Mouse (Mus musculus) CH12.LX (cell line): ENCODE data around the gene Golga7b. TPM values are rescaled to one million over a fixed set of nuclear protein-coding genes. Genes with fewer than 3 reads are reported as not detected.

ENCODE experiments used
- DNase-seq: peaks from one replicate; pipeline ENCODE4 v3.0.0-alpha.2; 2013; ENCODE audit errors: extremely low read depth
- H3K27ac ChIP-seq: 2 replicates; pipeline ENCODE4 v1.5.1; 2012; ENCODE audit warnings: low read depth, mild to moderate bottlenecking, control low read depth, moderate library complexity; ENCODE audit not compliant: insufficient read depth
- H3K27me3 ChIP-seq: replicated peaks from 2 replicates; pipeline ENCODE3; 2012; ENCODE audit warnings: inconsistent platforms
- H3K36me3 ChIP-seq, 2 experiments: replicated peaks in 1 of 2; 2 replicates each; pipeline versions ENCODE3 to v1.6.1; 2012; ENCODE audit warnings: inconsistent platforms in 1 of 2, low read length in 1 of 2, mild to moderate bottlenecking in 1 of 2, mixed read lengths in 1 of 2, moderate library complexity in 1 of 2; ENCODE audit not compliant: control insufficient read depth in 1 of 2, insufficient read depth in 1 of 2
- H3K4me1 ChIP-seq, 2 experiments: 2 replicates each; pipeline ENCODE4 v1.6.1; 2012; ENCODE audit warnings: inconsistent platforms in 1 of 2, moderate library complexity in 1 of 2; ENCODE audit not compliant: insufficient read depth in 2 of 2, control insufficient read depth in 1 of 2
- H3K4me2 ChIP-seq: 2 replicates; pipeline ENCODE4 v1.6.1; 2012; ENCODE audit warnings: low read depth, mild to moderate bottlenecking, control low read depth; ENCODE audit not compliant: poor library complexity, insufficient read depth, severe bottlenecking
- H3K4me3 ChIP-seq, 3 experiments: fragments of 150-350 bp in 1 of 3; sonication (generic) in 1 of 3; replicated peaks in 1 of 3; 2 replicates each; pipeline versions ENCODE3 to v1.5.1; 2011 to 2012; ENCODE audit warnings: low read depth in 2 of 3, low read length in 2 of 3, mild to moderate bottlenecking in 2 of 3, moderate library complexity in 2 of 3, control low read depth in 1 of 3, improper control_type of control experiment in 1 of 3, inconsistent platforms in 1 of 3, mixed read lengths in 1 of 3; ENCODE audit not compliant: poor library complexity in 1 of 3
- H3K79me2 ChIP-seq: replicated peaks from 2 replicates; pipeline ENCODE4 v1.6.1; 2012; ENCODE audit warnings: mild to moderate bottlenecking, moderate library complexity; ENCODE audit not compliant: control insufficient read depth, poor library complexity, insufficient read depth, severe bottlenecking; ENCODE audit errors: extremely low read depth
- H3K9ac ChIP-seq: 2 replicates; pipeline ENCODE4 v1.6.1; 2012; ENCODE audit warnings: low read depth, mild to moderate bottlenecking, control low read depth, moderate library complexity; ENCODE audit not compliant: insufficient read depth
- H3K9me3 ChIP-seq: replicated peaks from 2 replicates; pipeline ENCODE3; 2012; ENCODE audit warnings: low read length, inconsistent platforms, mixed read lengths
- BHLHE40 ChIP-seq: IDR thresholded peaks from 2 replicates; pipeline ENCODE4 v1.6.1; 2011; ENCODE audit warnings: mild to moderate bottlenecking, low read depth, low read length, improper control_type of control experiment
- CHD2 ChIP-seq: IDR thresholded peaks from 2 replicates; pipeline ENCODE4 v1.6.1; 2011; ENCODE audit warnings: low read length, improper control_type of control experiment
- E2F4 ChIP-seq: IDR thresholded peaks from 2 replicates; pipeline ENCODE4 v1.6.1; 2011; ENCODE audit warnings: low read depth, low read length, improper control_type of control experiment; ENCODE audit not compliant: insufficient replicate concordance
- ELF1 ChIP-seq: IDR thresholded peaks from 2 replicates; pipeline ENCODE4 v1.6.1; 2014; ENCODE audit warnings: low read depth, mild to moderate bottlenecking, inconsistent platforms, low read length, improper control_type of control experiment
- EP300 ChIP-seq: IDR thresholded peaks from 2 replicates; pipeline ENCODE4 v1.6.1; 2011; ENCODE audit warnings: low read length, improper control_type of control experiment
- ETS1 ChIP-seq: conservative IDR thresholded peaks from 2 replicates; pipeline ENCODE4 v1.6.1; 2012; ENCODE audit warnings: low read depth, mild to moderate bottlenecking, inconsistent platforms, low read length, improper control_type of control experiment, moderate library complexity
- GABPA ChIP-seq: IDR thresholded peaks from 2 replicates; pipeline ENCODE4 v1.6.1; 2012; ENCODE audit warnings: low read depth, low read length, improper control_type of control experiment, inconsistent platforms; ENCODE audit not compliant: insufficient replicate concordance
- IRF4 ChIP-seq: IDR thresholded peaks from 2 replicates; pipeline ENCODE4 v1.6.1; 2014; ENCODE audit warnings: low read depth, mild to moderate bottlenecking, inconsistent platforms, low read length, improper control_type of control experiment
- JUN ChIP-seq: IDR thresholded peaks from 2 replicates; pipeline ENCODE4 v1.6.1; 2011; ENCODE audit warnings: low read depth, mild to moderate bottlenecking, low read length, improper control_type of control experiment, moderate library complexity; ENCODE audit not compliant: insufficient read depth
- JUND ChIP-seq: conservative IDR thresholded peaks from 2 replicates; pipeline ENCODE4 v1.6.1; 2011; ENCODE audit warnings: low read depth, low read length, improper control_type of control experiment
- KAT2A ChIP-seq: IDR thresholded peaks from 2 replicates; pipeline ENCODE4 v1.6.1; 2012; ENCODE audit warnings: low read length, improper control_type of control experiment, inconsistent platforms; ENCODE audit not compliant: insufficient replicate concordance
- MYC ChIP-seq: IDR thresholded peaks from 2 replicates; pipeline ENCODE4 v1.6.1; 2011; ENCODE audit warnings: low read depth, mild to moderate bottlenecking, improper control_type of control experiment, low read length
- NELFE ChIP-seq: IDR thresholded peaks from 2 replicates; pipeline ENCODE4 v1.6.1; 2011; ENCODE audit warnings: low read depth, low read length, improper control_type of control experiment
- NRF1 ChIP-seq: IDR thresholded peaks from 2 replicates; pipeline ENCODE4 v1.6.1; 2014; ENCODE audit warnings: low read depth, mild to moderate bottlenecking, inconsistent platforms, low read length, improper control_type of control experiment, moderate library complexity
- PAX5 ChIP-seq: IDR thresholded peaks from 2 replicates; pipeline ENCODE4 v1.6.1; 2012; ENCODE audit warnings: low read length, inconsistent platforms, mixed read lengths
- POLR2A ChIP-seq: IDR thresholded peaks from 2 replicates; pipeline ENCODE4 v1.6.1; 2011; ENCODE audit warnings: low read depth, mild to moderate bottlenecking, improper control_type of control experiment, low read length
- POLR2AphosphoS2 ChIP-seq: IDR thresholded peaks from 2 replicates; pipeline ENCODE4 v1.6.1; 2011; ENCODE audit warnings: low read depth, low read length, improper control_type of control experiment
- RAD21 ChIP-seq: IDR thresholded peaks from 2 replicates; pipeline ENCODE4 v1.6.1; 2011; ENCODE audit warnings: low read depth, mild to moderate bottlenecking, low read length, improper control_type of control experiment, moderate library complexity
- RCOR1 ChIP-seq: conservative IDR thresholded peaks from 2 replicates; pipeline ENCODE4 v1.6.1; 2012; ENCODE audit warnings: low read depth, mild to moderate bottlenecking, inconsistent platforms, low read length, improper control_type of control experiment
- TCF12 ChIP-seq: IDR thresholded peaks from 2 replicates; pipeline ENCODE4 v1.6.1; 2014; ENCODE audit warnings: low read depth, mild to moderate bottlenecking, inconsistent platforms, low read length, improper control_type of control experiment
- USF2 ChIP-seq: conservative IDR thresholded peaks from 2 replicates; pipeline ENCODE4 v1.6.1; 2011; ENCODE audit warnings: low read depth, low read length, improper control_type of control experiment
- ZC3H11A ChIP-seq: IDR thresholded peaks from 2 replicates; pipeline ENCODE4 v1.6.1; 2012; ENCODE audit warnings: low read depth, mild to moderate bottlenecking, inconsistent platforms, low read length, improper control_type of control experiment
- ZKSCAN1 ChIP-seq: IDR thresholded peaks from 2 replicates; pipeline ENCODE4 v1.6.1; 2012; ENCODE audit warnings: low read depth, inconsistent platforms, low read length, improper control_type of control experiment, borderline replicate concordance
- ZMIZ1 ChIP-seq: IDR thresholded peaks from 2 replicates; pipeline ENCODE4 v1.6.1; 2012; ENCODE audit warnings: low read depth, mild to moderate bottlenecking, inconsistent platforms, low read length, improper control_type of control experiment
- ZNF384 ChIP-seq: IDR thresholded peaks from 2 replicates; pipeline ENCODE4 v1.6.1; 2012; ENCODE audit warnings: low read depth, low read length, improper control_type of control experiment, inconsistent platforms
- dilution Hi-C: fragments of 300-500 bp; cut with MboI; formaldehyde crosslinking; loops from 2 replicates; pipeline ENCODE4 v1.14.3; 2020; ENCODE audit warnings: low sequenced_read_pairs; ENCODE audit not compliant: extremely low pct_unique_long_range_greater_than_20kb, extremely low pct_ligation_motif_present
- in situ Hi-C: fragments of 300-500 bp; cut with MboI; formaldehyde crosslinking; loops from 3 replicates; pipeline ENCODE4 v1.14.3; 2019; ENCODE audit warnings: low sequenced_read_pairs, low pct_ligation_motif_present, low pct_unique_long_range_greater_than_20kb, mixed read lengths
- polyA plus RNA-seq: library from polyadenylated mRNA; unstranded; fragments of >175 nt; gene quantifications from 2 replicates; pipeline ENCODE4 v1.2.1, GENCODE M21; 2012; ENCODE audit warnings: low read depth; ENCODE audit not compliant: insufficient read length
- total RNA-seq, 2 experiments: library from RNA; depleted of rRNA; stranded (reverse); fragments of 300-350 nt in 1 of 2; fragments of >200 nt in 1 of 2; gene quantifications; 2 replicates each; pipeline ENCODE4 v1.2.3; 2012 to 2014

Gene Golga7b
- total and polyA plus RNA-seq, 3 experiments: 0.07 to 0.19 (median 0.08) TPM

- Histone ChIP-seq H3K4me2 (no peak overlapping the region), H3K4me1 (no peaks in the 10 kb centered on the region), H3K27ac (no peak overlapping the region), H3K9ac (no peak overlapping the region), H3K36me3 (no peaks in the 10 kb centered on the region), H3K4me3 (no peak overlapping the region), H3K27me3 (peaks cover 79% of the 10 kb centered on the region), H3K79me2 (no peaks in the 10 kb centered on the region), H3K9me3 (no peaks in the 10 kb centered on the region)
- dilution Hi-C loops (no loop called here), in situ Hi-C loops (no loop called here)
- no peak for DNase-seq
- TF ChIP-seq GABPA: no peak
- no peak for TF ChIP-seq JUND
- TF ChIP-seq KAT2A: no peak
- no peak for TF ChIP-seq CHD2
- no peak for TF ChIP-seq ZMIZ1
- TF ChIP-seq E2F4: no peak
- TF ChIP-seq ZNF384: no peak
- TF ChIP-seq IRF4: no peak
- TF ChIP-seq TCF12: no peak
- no peak for TF ChIP-seq ZKSCAN1
- no peak for TF ChIP-seq ETS1
- no peak for TF ChIP-seq NELFE
- no peak for TF ChIP-seq PAX5
- no peak for TF ChIP-seq EP300
- TF ChIP-seq JUN: no peak
- TF ChIP-seq, all 38 proteins: peak for 0
Measured at GRCm38 (mm10) chr19:42284178-42284577, 36.8 kb downstream of the Golga7b start.

- no peaks in the 10 kb centered on the region for H3K79me2 ChIP-seq
- in situ Hi-C loops (no loop called here), dilution Hi-C loops (no loop called here)
- no peaks in the 10 kb centered on the region for H3K4me1 ChIP-seq
- no peak overlapping the region for H3K9ac ChIP-seq
- H3K36me3 ChIP-seq: no peaks in the 10 kb centered on the region
- H3K4me3 ChIP-seq: no peak overlapping the region
- TF ChIP-seq POLR2A (no peak), GABPA (no peak), TCF12 (no peak), ZMIZ1 (no peak), POLR2AphosphoS2 (no peak), USF2 (no peak), NELFE (no peak), RAD21 (no peak), ELF1 (no peak), ZKSCAN1 (no peak), IRF4 (no peak), KAT2A (no peak), ETS1 (no peak), ZC3H11A (no peak), CHD2 (no peak), MYC (no peak), JUND (no peak), NRF1 (no peak), RCOR1 (no peak), BHLHE40 (no peak)
- DNase-seq: no peak
- no peak overlapping the region for H3K27ac ChIP-seq
- no peaks in the 10 kb centered on the region for H3K9me3 ChIP-seq
- H3K4me2 ChIP-seq: no peak overlapping the region
- peaks cover 87% of the 10 kb centered on the region for H3K27me3 ChIP-seq
Measured at GRCm38 (mm10) chr19:42288361-42288760, 41.0 kb downstream of the Golga7b start.
